In the genomic region with DNA sequence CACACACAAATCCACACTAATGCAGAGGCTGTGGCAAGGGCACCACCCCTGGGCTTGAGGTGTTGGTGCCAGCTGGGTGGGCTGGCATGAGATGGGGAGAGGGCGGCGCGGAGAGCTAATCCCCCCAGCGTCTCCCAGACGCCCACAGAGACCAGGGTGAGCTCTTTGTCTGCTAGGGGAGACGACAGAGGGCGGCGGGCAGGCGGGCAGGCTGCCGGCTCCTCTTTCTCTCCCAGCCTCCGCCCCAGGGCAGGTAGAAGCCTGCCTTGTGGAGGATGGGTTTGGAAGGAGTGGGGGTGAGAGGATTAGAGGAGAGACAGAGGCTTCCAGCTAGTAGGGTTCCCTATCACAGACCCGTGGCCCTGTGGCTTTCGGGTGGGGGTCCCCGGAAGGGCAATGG, we compare ENCODE assay signal across 25 mouse cellular contexts. TPM values are rescaled to one million over a fixed set of nuclear protein-coding genes. Genes with fewer than 3 reads are reported as not detected.
DNase-seq lines count a peak whose midpoint lies in the region; ATAC-seq and TF ChIP-seq lines count a peak whose summit lies in the region.
"Had no signal": no experiment of that assay in that cellular context is flagged by ENCODE, and none has a peak within 500 bp of the region (broad histone marks: within the 10 kb centered on the region; RNA-seq: fewer than 3 reads in every experiment).

No protein-coding gene starts in this region.

- ATAC-seq in hindbrain, postnatal 0 days = no peak
- ATAC-seq in embryonic facial prominence, embryonic 12.5 days (ENCODE audit: insufficient number of reproducible peaks, insufficient read depth, low FRiP score, low TSS enrichment) = no peak

- no peak for TF ChIP-seq CTCF in hindbrain, postnatal 0 days (IDR thresholded peaks at IDR 0.05; ENCODE audit: low read depth)

- no peak overlapping the region for H3K4me2 ChIP-seq in hindbrain, postnatal 0 days (ENCODE audit: low read depth, low read length)
- H3K4me2 ChIP-seq in embryonic facial prominence, embryonic 12.5 days (replicated peaks) = no peak overlapping the region
- H3K4me2 ChIP-seq: hindbrain, embryonic 13.5 days; limb, embryonic 15.5 days had no signal

- no peaks in the 10 kb centered on the region for H3K9me3 ChIP-seq in hindbrain, embryonic 10.5 days
- H3K9me3 ChIP-seq in hindbrain, postnatal 0 days (ENCODE audit: low read length) = no peaks in the 10 kb centered on the region
- no peaks in the 10 kb centered on the region for H3K9me3 ChIP-seq in embryonic facial prominence, embryonic 12.5 days
- H3K9me3 ChIP-seq: heart, embryonic 10.5 days; hindbrain, embryonic 13.5 days; limb, embryonic 15.5 days had no signal

- intact Hi-C loops in left cerebral cortex, postnatal 36 days (cut with DNase I) = no loop called here

- H3K27me3 ChIP-seq in hindbrain, embryonic 10.5 days (ENCODE audit: insufficient read depth, poor library complexity, severe bottlenecking) = peaks cover 24% of the 10 kb centered on the region; the same call in 1 of the 2 replicates
- no peaks in the 10 kb centered on the region for H3K27me3 ChIP-seq in hindbrain, postnatal 0 days (ENCODE audit: insufficient read depth, low read length)
- H3K27me3 ChIP-seq in embryonic facial prominence, embryonic 12.5 days = no peaks in the 10 kb centered on the region
- H3K27me3 ChIP-seq: limb, embryonic 15.5 days had no signal

- H3K9ac ChIP-seq in hindbrain, postnatal 0 days (replicated peaks; ENCODE audit: low read length) = no peak overlapping the region
- 0 out of 2 replicates have a peak overlapping the region, but pooled peaks have one; percentile 16 for H3K9ac ChIP-seq in embryonic facial prominence, embryonic 12.5 days
- H3K9ac ChIP-seq: hindbrain, embryonic 13.5 days; limb, embryonic 15.5 days had no signal

- H3K27ac ChIP-seq in hindbrain, embryonic 10.5 days = peak overlapping the region; percentile 62
- H3K27ac ChIP-seq in hindbrain, postnatal 0 days = no peak overlapping the region
- H3K27ac ChIP-seq in embryonic facial prominence, embryonic 12.5 days = peak overlapping the region; percentile 18; the same call in 1 of the 2 replicates
- H3K27ac ChIP-seq: gastrocnemius, adult 2 months; heart, embryonic 10.5 days; hindbrain, embryonic 13.5 days; limb, embryonic 15.5 days had no signal

- no peak for DNase-seq in hindbrain, embryonic 10.5 days (ENCODE audit: low spot score)
- DNase-seq in hindbrain, postnatal 0 days (ENCODE audit: low spot score) = no peak
- DNase-seq in retina, postnatal 1 day = peak; percentile 65
- no peak for DNase-seq in retina, embryonic 14.5 days (ENCODE audit: low spot score)
- DNase-seq in c-Kit-positive CD71-positive TER-119-positive erythroid progenitor cells, embryonic 14.5 days (ENCODE audit: low spot score) = no peak
- DNase-seq in left cerebral cortex, postnatal 36 days (ENCODE audit: low spot score in 2 of 2) = no peak
- DNase-seq: adrenal gland, adult 2 months; B cell, adult 2 months; cerebellum, adult 9-10 months; gastrocnemius, adult 2 months; kidney, adult 9 months; kidney, postnatal 25 days; lung, postnatal 10 days; right cerebral cortex, postnatal 25 days had no signal

- H3K4me3 ChIP-seq in hindbrain, embryonic 10.5 days = no peak overlapping the region
- H3K4me3 ChIP-seq in hindbrain, postnatal 0 days (ENCODE audit: low read length) = no peak overlapping the region
- no peak overlapping the region for H3K4me3 ChIP-seq in embryonic facial prominence, embryonic 12.5 days
- H3K4me3 ChIP-seq: gastrocnemius, adult 2 months; heart, embryonic 10.5 days; hindbrain, embryonic 13.5 days; limb, embryonic 15.5 days; myocyte had no signal

- WGBS in hindbrain, embryonic 10.5 days = 42% methylated on average over 14 of the region's 14 CpGs
- whole genome bisulfite sequencing in hindbrain, postnatal 0 days = 42% methylated on average over 14 of the region's 14 CpGs
- WGBS in embryonic facial prominence, embryonic 12.5 days = 31% methylated on average over 14 of the region's 14 CpGs

- H3K4me1 ChIP-seq in hindbrain, embryonic 10.5 days (replicated peaks) = peaks cover 29% of the 10 kb centered on the region
- H3K4me1 ChIP-seq in hindbrain, postnatal 0 days (ENCODE audit: insufficient read depth, low read length) = no peaks in the 10 kb centered on the region
- H3K4me1 ChIP-seq in embryonic facial prominence, embryonic 12.5 days = no peaks in the 10 kb centered on the region

- no peaks in the 10 kb centered on the region for H3K36me3 ChIP-seq in hindbrain, embryonic 10.5 days
- H3K36me3 ChIP-seq in hindbrain, postnatal 0 days (ENCODE audit: insufficient read depth, low read length) = no peaks in the 10 kb centered on the region
- no peaks in the 10 kb centered on the region for H3K36me3 ChIP-seq in embryonic facial prominence, embryonic 12.5 days
- H3K36me3 ChIP-seq: heart, embryonic 10.5 days; hindbrain, embryonic 13.5 days; limb, embryonic 15.5 days had no signal

RNA-seq across cellular contexts. Expression of a gene that starts 14.3 kb away (rescaled TPM):
- polyA plus RNA-seq in hindbrain, embryonic 10.5 days (2016; fragmentation: Nextera tagmentation; extraction: Ambion mirVana) = 0.12 TPM in 1 of 2 replicates, not detected in the other
- not detected in 2 replicates for total RNA-seq in hindbrain, postnatal 0 days (2014; rRNA removed)
- polyA plus RNA-seq in hindbrain, postnatal 0 days (2015; fragmentation: Nextera tagmentation; extraction: Ambion mirVana) = not detected in 2 replicates
- 0.29 TPM in 1 of 2 replicates, not detected in the other for polyA plus RNA-seq in embryonic facial prominence, embryonic 12.5 days (2016; fragmentation: Nextera tagmentation; extraction: Ambion mirVana)
- total RNA-seq in left cerebral cortex, postnatal 36 days (2021) = not detected
- total RNA-seq: adrenal gland, adult 2 months; common myeloid progenitor, adult 5-6 weeks; gastrocnemius, adult 2 months; left cerebral cortex, postnatal 10 days had no signal
- polyA plus RNA-seq: adrenal gland, adult 2 months; gonadal fat pad, adult 2 months; heart, embryonic 10.5 days; heart, postnatal 0 days; hindbrain, embryonic 13.5 days; liver, embryonic 16.5 days; stomach, embryonic 14.5 days had no signal
